Mouse (Mus musculus) gastrocnemius, adult 2 months (tissue): ENCODE results near the gene Gm49380. TPM values are rescaled to one million over a fixed set of nuclear protein-coding genes. Genes with fewer than 3 reads are reported as not detected.
"Not testable (repeated sequence)": the region's sequence is repeated elsewhere in the genome, so short reads cannot be mapped to it uniquely, and the experiment has no call there.

Experiments used
- DNase-seq: peaks from one replicate; pipeline ENCODE4 v3.0.0; 2022
- H3K27ac ChIP-seq: fragments of 200-600 bp; 2 replicates; pipeline ENCODE4 v1.8.1; 2022; ENCODE audit warnings: mild to moderate bottlenecking
- H3K4me3 ChIP-seq: fragments of 200-600 bp; 2 replicates; pipeline ENCODE4 v1.8.1; 2022; ENCODE audit warnings: mild to moderate bottlenecking, moderate library complexity
- CTCF ChIP-seq: fragments of 200-600 bp; IDR thresholded peaks from 2 replicates; pipeline ENCODE4 v1.8.1; 2022; ENCODE audit warnings: antibody characterized with exemption, mild to moderate bottlenecking, moderate library complexity
- intact Hi-C: fragments of 180-260 bp; cut with DNase I; formaldehyde crosslinking; loops from one replicate; pipeline ENCODE4 v1.15.1; 2025
- total RNA-seq, 2 experiments: library from RNA; stranded (reverse); gene quantifications; 2 replicates each; pipeline ENCODE4 v1.2.3; 2021

Gm49380 gene
- total RNA-seq, 2 experiments from 2014 or later: 0.71 to 1.4 TPM

- peak; percentile 28; the same call in 1 of the 2 replicates for TF ChIP-seq CTCF
- intact Hi-C loops: no loop called here
- no peak overlapping the region for H3K27ac ChIP-seq
Measured at GRCm38 (mm10) chr9:44116182-44116581, 2.9 kb upstream of the Gm49380 start.

DNA sequence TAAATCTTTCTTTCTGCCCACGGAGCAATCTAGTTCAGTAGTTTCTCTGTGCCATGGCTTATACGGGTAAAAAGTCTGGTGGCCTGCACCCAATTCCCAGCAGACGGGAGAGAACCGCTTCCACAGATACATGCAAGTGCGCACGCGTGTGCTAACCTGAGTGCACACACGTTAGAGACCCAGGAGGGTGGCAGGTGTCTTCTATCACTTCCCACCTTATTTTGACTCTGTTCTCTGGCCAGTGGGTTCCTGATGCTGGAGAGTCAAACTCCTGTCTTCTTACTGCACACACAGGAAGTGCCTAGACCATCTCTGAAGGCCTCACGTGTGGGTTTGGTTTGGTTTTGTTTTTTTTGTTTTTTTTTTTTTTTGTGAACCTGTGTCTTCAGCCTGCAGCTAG is 2.3 kb upstream of the Gm49380 start:
- no peak for TF ChIP-seq CTCF
- H3K27ac ChIP-seq: no peak overlapping the region
- H3K4me3 ChIP-seq: no peak overlapping the region
- no peak for DNase-seq
- intact Hi-C loops: no loop called here

More at GRCm38 (mm10) chr9:44116182-44116581, 2.9 kb upstream of the Gm49380 start:
- no peak overlapping the region for H3K4me3 ChIP-seq
- no peak for DNase-seq

DNA sequence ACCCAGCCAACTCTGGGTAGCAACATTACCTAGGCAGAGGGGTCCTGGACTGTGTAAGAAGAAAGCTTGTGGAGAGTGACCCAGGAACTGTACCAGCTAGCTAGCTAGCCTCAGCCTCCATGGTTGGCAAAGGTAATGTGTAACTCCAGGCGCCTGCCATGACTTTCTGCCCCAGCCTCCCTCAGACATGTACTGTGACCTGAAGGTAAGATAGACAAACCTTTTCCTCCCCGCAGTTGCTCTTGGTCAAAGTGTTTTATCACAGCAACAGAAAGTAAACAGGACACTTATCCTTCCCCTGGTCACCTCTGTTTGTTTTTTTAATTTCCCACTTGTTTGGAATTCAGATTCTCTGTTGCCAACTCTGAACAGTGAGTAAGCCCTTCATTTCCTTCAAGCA is 1.2 kb upstream of the Gm49380 start:
- no peak for TF ChIP-seq CTCF
- Histone ChIP-seq H3K4me3 (no peak overlapping the region), H3K27ac (no peak overlapping the region)
- intact Hi-C loops: no loop called here
- no peak for DNase-seq

DNA sequence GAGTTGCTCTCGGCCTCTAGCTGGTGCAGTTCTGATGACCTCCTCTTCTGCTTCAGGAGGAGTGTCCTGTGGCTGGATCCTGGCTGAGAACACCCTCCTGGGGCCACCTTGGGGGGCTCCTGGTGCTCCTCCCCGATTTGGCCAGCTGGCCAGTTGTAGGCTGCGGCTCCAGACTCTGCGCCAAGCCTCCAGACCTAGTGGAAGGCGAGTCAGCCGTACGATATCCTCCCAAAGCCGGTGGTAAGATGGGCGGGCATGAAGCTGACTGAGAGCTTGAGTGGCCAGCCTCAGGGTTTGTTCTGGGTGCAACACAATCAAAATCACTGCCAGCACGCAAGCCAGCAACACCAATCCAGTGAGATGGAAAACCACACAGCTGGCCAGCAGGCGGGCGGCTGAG is 1.4 kb downstream of the Gm49380 start:
- intact Hi-C loops, H3K27ac ChIP-seq, DNase-seq: not testable (repeated sequence)
- H3K4me3 ChIP-seq: peak overlapping the region; percentile 34

DNA sequence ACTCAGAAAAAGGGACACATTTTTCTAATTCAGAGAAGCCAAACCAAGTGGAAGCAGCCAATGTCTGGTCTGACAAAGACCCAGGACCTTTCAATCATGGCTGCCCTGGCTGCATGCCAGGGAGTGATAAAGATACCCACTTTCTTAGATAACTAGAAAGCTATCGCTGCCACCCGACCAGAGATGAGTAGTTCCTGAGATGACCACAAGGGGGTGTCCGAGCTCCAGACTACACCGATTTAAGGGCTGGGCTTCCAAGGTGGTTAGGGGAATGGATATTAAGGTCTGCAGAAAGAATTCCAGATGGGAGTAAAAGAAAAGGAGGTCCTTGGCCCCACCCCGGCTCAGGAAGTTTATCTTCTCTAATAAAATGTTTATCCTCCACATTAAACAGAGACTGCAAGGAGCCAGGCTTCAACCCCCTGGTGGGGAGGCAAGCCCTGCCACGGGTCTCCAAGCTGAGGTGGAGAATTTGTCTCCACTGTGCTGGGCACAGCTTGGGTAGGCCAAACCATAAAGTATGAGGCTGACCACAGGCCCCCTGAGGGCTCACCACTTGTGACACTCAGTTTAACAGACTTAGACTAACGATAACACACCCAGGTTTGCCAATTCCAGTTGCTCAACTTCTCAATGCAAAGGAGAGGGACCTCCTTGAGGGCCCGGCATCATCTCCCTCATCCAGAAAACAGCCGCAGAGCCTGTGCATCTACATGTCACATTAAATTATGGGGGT is 3.8 kb downstream of the Gm49380 start:
- Histone ChIP-seq H3K4me3 (peak overlapping the region; percentile 65; the same call in 1 of the 2 replicates), H3K27ac (peak overlapping the region; percentile 88; the same call in 1 of the 2 replicates)
- intact Hi-C loops: loop anchor here (5.0 kb wide), 1 partner anchor 122 kb away; no protein-coding TSS in a partner anchor
- peak; percentile 88 for TF ChIP-seq CTCF
- peak; percentile 80 for DNase-seq

- H3K4me3 ChIP-seq: peak overlapping the region; percentile 65
- peak overlapping the region; percentile 88 for H3K27ac ChIP-seq
Measured at GRCm38 (mm10) chr9:44108269-44109055, 4.8 kb downstream of the Gm49380 start.

DNA sequence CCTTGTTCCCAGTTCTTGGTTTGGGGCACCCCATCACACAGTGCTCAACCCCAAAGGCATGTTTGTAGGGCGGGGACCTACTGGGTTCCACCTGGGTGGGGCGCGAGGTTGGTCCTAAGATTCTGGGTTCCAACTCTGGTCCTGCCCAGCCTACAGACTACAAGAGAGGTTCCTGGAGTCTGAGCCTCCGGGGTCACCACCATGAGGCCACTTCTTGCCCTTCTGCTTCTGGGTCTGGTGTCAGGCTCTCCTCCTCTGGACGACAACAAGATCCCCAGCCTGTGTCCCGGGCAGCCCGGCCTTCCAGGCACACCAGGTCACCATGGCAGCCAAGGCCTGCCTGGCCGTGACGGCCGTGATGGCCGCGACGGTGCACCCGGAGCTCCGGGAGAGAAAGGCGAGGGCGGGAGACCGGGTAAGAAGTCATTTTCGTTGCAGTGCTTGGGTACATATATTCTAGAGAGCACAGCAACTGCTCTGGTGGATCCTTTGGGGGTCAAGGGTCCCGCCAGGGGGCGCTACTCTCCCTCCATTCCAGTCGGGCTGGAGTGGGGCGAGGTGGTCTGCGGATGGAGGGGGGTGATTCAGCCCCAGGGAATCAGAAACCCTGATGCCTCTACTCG is 5.6 kb downstream of the Gm49380 start:
- peak overlapping the region; percentile 65 for H3K4me3 ChIP-seq
- DNase-seq: peak; percentile 71
- intact Hi-C loops: loop anchor here (5.0 kb wide), 1 partner anchor 120 kb away; no protein-coding TSS in a partner anchor

More at GRCm38 (mm10) chr9:44108269-44109055, 4.8 kb downstream of the Gm49380 start:
- no peak for TF ChIP-seq CTCF
- intact Hi-C loops: loop anchor here (5.0 kb wide), 1 partner anchor 121 kb away; no protein-coding TSS in a partner anchor
- peak; percentile 41 for DNase-seq

GRCm38 (mm10) chr9:44107110-44107509 is 6.2 kb downstream of the Gm49380 start, which contains the start of gene C1qtnf5:
Gene C1qtnf5, plus strand, starts transcription at chr9:44107245.
- peak within 1 kb of the TSS; percentile 88 for H3K27ac ChIP-seq
- intact Hi-C loops: loop anchor here (5.0 kb wide), 1 partner anchor 120 kb away; no protein-coding TSS in a partner anchor
- no peak for TF ChIP-seq CTCF
- peak; percentile 92 for DNase-seq
- peak within 1 kb of the TSS; percentile 65 for H3K4me3 ChIP-seq

More for the DNA sequence above, 5.6 kb downstream of the Gm49380 start:
- peak overlapping the region; percentile 88 for H3K27ac ChIP-seq
- TF ChIP-seq CTCF: peak; percentile 64

- intact Hi-C loops: loop anchor here (5.0 kb wide), 1 partner anchor 119 kb away; no protein-coding TSS in a partner anchor
- Histone ChIP-seq H3K4me3 (peak overlapping the region; percentile 65), H3K27ac (peak overlapping the region; percentile 88)
- no peak for DNase-seq
- TF ChIP-seq CTCF: no peak
Measured at GRCm38 (mm10) chr9:44106596-44106995, 6.7 kb downstream of the Gm49380 start.

- H3K27ac ChIP-seq: peak overlapping the region; percentile 88
- no peak for TF ChIP-seq CTCF
- peak; percentile 38 for DNase-seq
- intact Hi-C loops: loop anchor here (5.0 kb wide), 1 partner anchor 119 kb away; no protein-coding TSS in a partner anchor
- no peak overlapping the region for H3K4me3 ChIP-seq
Measured at GRCm38 (mm10) chr9:44106182-44106581, 7.1 kb downstream of the Gm49380 start.

DNA sequence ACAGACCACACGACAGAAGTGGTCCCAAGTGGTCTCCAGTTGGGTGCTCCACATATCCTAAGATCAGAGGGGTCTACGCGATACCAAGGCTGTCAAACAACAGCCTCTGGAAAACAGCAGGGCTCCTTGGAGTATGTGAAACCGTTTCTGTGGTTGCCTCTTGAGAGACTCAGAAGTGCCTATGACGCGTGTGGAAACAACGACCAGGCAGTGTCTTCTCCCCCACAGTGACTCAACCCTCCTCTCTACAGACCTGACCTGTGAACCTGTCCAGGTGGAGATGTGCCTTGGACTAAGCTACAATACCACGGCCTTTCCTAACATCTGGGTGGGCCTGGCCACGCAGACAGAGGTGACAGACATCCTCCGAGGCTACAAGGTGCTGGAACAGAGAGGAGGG is 7.5 kb downstream of the Gm49380 start:
- no peak for TF ChIP-seq CTCF
- intact Hi-C loops: loop anchor here (5.0 kb wide), 1 partner anchor 118 kb away; no protein-coding TSS in a partner anchor
- Histone ChIP-seq H3K27ac (peak overlapping the region; percentile 88), H3K4me3 (no peak overlapping the region)
- no peak for DNase-seq

DNA sequence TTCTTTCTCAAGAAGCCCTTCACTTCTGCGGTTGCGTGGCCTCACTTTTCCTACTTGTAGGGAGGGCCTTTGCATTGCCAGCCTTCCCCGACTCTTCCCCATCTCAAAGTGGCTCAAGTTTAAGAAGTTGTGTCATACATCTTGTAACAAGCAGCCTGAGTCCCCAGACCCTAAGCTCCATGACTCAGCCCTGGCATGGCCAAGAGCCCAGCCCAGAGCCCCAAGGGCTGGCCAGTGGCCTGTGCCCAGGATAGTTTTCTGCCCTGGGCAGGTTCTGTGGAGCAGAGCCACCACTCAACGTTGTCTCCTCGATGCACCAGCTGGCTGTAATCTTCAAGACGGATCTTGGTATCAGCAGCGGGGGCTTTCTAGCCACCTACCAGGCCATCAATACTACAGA is 8.4 kb downstream of the Gm49380 start:
- DNase-seq: peak; percentile 78
- no peak overlapping the region for H3K4me3 ChIP-seq
- TF ChIP-seq CTCF: no peak
- H3K27ac ChIP-seq: peak overlapping the region; percentile 88
- intact Hi-C loops: loop anchor here (5.0 kb wide), 1 partner anchor 118 kb away; no protein-coding TSS in a partner anchor
